Mouse (Mus musculus) c-Kit-negative CD71-positive TER-119-positive erythroid progenitor cells, embryonic 14.5 days (primary cell): ENCODE results near the gene Atoh1.

Experiments used
- DNase-seq: peaks from one replicate; pipeline ENCODE4 v3.0.0-alpha.2; 2013; ENCODE audit warnings: low read depth, low spot score

The Atoh1 gene

GRCm38 (mm10) chr6:64728499-64729198, at the start of gene Atoh1:
Gene Atoh1 (plus strand): TSS chr6:64729125.
- no peak for DNase-seq

DNA sequence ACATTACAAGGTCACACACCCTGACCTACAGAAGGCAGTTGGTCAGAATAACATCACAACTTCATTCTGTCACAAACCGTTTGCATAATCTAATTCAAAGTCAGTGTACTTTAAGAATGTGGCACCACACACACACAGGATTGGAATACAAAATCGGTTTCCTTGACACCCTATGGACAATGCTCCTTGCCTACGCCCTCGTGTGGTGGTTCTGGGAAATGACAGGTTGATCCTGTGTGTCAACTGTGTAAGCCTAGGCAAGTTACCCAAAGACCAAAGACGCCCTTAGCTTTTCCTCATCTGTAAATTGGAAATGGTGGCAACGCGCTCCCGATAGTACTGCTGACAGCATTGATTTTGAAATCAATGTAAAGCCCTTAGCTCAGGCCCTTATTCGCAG, 45.0 kb upstream of the Atoh1 start:
- no peak for DNase-seq

- DNase-seq: no peak
Measured at GRCm38 (mm10) chr6:64684973-64685372, 44.0 kb upstream of the Atoh1 start.

DNA sequence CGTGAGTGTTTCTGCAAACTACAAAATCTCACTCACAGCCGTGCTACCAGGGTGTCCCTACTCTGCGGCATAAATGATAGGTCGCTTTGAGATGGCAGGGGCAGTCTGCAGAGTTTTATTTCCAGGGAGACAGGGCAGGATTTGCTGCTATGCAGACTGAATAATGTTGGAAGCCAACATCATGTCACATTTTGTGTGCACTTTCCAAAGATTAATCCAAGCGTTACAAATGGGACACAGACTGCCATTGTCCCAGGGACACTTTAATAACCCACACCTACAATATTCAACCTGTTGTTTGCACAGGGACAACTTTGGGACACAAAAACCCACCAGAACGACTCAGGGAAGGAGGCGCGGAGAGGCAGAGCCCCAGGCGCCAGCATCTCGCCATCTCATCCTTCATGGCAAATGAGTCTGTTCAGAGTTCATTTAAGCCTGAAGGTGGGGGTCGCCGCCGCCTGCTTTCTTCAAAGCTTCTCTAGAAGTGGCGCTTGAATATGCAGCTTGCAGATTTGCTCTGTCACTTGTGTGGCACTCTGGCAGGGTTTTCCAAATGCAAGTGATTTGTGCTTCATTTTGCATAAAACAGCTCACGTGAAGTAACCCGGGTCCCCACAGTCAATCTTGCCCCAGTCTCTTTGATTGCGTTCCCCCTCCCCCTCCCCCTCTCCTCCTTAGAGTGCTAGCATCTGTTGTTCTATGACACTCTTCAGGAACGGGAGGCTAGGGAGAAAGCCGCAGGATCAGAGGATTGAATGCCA, 40.6 kb upstream of the Atoh1 start:
- DNase-seq: no peak

DNA sequence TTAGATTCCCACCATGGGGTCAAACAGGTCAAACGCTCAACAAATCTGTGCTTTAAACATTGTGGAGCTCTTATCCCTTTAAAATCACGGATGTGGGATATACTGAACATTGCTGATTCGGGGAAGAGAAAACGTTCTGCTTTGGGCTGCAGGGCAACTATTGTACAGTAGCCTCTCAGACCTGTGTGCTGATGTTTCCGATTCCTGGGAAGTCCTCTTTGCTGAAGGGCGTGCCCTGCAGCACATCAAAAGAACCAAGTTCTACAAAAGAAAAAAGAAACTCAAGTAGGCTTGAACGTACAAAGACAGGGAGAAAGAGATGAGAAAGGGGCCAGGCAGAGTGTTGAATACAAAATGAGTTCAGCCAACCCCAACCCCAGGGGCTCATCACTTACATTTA, 34.2 kb upstream of the Atoh1 start:
- DNase-seq: no peak

DNA sequence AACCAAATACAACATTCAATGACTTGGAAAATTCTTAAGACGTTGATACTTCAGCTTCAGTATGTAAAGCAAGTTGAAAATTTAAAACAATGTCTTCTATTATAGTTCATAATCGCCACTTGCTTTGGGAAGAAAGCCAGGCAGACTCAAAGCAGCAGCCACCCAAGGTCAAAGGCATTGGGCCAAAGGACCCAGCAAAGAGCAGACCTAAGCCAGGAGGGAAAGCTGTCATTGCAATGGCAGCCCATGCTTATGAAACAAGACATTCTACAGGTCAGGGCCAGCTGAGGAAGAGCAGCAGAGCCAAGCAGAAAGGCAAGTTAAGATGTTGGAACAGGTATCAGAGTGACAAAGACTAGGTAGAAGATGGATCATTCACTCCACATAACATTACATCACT, 25.3 kb upstream of the Atoh1 start:
- DNase-seq: no peak

DNA sequence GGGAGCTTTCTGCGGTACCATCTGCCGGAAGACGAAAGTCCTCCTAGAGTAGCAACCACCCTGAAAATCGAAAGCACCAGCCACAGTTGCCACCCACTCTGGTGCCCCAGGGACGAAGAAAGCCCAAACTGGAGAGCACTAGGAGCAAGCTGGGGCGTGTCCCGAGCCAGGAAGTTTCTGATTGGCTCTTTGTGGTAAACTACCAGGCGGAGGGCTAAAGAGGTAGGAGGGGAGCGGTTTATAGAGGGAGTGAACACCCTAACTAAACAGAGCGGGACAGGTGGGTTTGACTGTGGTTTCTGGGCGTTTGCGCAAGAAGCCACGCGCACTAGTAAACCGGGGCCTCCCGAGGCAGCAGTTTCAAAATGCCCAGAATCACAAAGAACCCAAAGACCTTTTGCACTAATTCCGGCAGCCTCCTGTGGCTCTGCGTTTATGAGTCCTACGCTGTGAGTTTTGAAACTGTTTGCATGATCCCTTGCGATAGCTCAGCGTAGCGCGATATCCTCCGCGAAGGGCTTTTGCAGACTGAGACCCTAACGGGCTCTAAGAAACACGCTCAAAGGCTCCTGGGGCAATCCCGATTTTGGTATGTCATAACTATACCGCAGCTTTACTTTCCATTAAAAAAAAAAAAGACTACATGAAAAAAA, 1.0 kb upstream of the Atoh1 start:
- no peak for DNase-seq

- DNase-seq: no peak
Measured at GRCm38 (mm10) chr6:64729231-64730011, 496 bp downstream of the Atoh1 start.

GRCm38 (mm10) chr6:64730030-64730429, 1.1 kb downstream of the Atoh1 start:
- no peak for DNase-seq

DNA sequence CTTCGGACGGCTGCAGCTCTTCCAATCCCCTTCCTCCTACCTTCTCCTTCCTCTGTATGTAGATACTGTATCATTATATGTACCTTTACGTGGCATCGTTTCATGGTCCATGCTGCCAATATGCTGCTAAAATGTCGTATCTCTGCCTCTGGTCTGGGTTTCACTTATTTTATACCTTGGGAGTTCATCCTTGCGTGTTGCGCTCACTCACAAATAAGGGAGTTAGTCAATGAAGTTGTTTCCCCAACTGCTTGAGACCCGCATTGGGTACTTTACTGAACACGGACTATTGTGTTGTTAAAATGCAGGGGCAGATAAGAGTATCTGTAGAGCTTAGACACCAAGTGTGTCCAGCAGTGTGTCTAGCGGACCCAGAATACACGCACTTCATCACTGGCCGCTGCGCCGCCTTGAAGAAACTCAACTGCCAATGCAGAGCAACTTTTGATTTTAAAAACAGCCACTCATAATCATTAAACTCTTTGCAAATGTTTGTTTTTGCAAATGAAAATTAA, 1.6 kb downstream of the Atoh1 start:
- no peak for DNase-seq

DNA sequence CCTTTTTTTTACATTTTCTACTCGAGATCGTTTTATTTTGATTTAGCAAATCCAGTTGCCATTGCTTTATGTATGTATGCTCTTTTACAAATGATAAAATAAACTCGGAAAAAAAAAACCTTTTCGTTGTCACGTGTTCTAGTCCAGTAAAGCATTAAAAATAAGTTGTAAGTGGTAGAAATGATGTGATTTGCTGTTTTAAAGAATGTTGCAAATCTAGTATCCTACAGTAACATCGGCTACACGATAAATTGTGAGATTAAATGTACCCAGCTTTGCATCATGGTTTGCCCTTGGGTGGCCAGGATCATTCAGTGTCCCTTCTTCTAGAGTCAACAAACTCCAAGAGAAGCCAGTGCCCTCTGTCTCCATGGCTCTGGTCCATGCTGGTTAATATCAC, 2.2 kb downstream of the Atoh1 start:
- DNase-seq: no peak

- no peak for DNase-seq
Measured at GRCm38 (mm10) chr6:64731621-64732320, 2.8 kb downstream of the Atoh1 start.

GRCm38 (mm10) chr6:64733311-64733710, 4.4 kb downstream of the Atoh1 start:
- no peak for DNase-seq

DNA sequence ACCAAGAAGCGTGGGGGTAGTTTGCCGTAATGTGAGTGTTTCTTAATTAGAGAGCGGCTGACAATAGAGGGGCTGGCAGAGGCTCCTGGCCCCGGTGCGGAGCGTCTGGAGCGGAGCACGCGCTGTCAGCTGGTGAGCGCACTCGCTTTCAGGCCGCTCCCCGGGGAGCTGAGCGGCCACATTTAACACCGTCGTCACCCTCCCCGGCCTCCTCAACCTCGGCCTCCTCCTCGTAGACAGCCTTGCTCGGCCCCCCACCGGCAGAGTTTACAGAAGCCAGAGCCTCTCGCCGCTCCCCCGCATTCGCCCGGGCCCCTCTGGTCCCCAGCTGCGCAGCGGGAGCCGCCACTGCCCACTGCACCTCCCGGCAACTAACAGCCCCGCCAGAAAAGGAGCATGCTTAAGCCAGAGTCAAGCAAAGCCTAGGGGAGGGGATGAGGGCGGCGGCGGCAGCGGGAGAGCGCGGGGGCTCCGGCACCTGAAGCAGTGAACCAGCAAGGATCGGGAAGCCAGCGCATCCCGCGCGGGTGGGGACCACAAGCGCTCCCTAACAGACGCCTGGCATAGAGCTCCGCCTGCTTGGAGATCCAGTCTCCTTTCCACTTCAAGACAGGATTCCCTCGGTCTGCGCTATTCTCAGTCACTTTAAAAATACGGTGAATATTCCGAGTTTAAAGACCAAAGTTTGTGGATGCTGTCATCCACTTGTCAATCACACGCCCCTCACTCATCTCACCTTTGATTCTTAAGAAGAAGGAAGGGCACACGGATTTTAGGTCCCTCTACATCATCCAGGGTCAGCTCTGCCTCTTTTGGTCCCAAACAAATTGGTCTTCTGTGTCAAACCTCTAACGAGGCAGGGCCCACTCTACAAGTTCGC, 5.8 kb downstream of the Atoh1 start:
- DNase-seq: no peak

DNA sequence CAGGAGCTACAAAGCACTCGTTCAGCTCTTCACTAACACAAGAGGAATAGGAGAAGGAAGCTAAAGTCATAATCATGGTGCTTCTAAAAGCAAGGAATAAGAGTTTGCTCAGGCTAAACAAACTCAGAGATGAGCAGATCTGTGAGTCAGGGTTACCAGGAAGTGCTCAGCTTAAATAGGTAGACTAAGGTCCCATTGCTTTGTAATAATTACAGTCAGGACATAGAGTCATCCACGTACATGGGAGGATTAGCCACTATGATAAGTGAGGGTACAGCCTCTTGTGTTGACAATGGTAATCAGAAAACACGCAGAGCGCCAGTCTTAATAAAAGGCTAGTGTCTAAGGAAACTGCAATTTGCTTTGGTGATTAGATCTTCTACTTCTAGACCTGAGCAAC, 7.4 kb downstream of the Atoh1 start:
- DNase-seq: no peak

DNA sequence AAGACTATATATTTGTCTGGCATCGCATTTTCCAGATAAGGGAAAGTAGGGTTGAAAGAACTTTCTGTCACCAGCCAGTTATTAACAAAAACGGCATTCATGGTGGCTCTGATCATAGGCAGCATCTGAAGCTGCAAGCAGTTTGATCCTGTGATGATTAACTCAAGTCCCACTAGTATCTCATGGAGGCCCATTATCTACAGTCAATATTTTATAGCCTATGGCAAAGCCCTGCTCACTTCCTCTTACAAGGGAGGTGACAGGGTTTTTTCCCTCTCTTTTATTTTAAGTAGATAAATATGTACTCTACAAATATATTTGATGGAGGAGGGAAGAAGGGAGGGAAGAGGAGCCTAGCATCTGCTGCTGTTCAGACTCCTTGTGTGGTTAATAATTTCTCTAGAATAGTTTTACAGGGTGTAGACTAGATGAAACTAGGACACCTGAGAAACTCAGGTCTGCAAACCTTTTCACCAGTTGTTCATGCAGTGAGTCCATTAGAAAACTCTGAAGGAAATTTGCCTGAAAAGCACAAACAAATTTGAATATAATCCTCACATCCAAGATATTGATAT, 14.1 kb downstream of the Atoh1 start:
- no peak for DNase-seq

- DNase-seq: no peak
Measured at GRCm38 (mm10) chr6:64754515-64754914, 25.6 kb downstream of the Atoh1 start.

DNA sequence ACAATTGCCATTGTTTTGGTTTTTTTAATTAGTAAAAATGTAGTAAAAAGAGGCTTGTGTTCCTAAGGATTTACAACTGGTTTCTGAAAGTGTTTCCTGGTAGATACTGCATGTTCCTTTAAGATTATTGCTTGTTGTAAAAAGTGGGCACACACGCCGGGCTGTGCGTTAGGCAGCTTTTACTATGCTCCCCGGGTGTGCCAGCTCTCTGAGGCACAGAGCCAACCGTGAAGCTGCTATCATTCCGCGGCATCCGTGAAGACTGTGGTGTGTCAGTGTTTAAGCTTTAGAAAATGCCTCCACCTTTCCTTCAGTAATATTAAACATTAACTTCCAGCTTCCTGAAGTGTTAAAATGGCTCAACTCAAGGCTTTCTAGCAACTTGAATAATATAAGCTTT, 35.0 kb downstream of the Atoh1 start:
- no peak for DNase-seq

- DNase-seq: no peak
Measured at GRCm38 (mm10) chr6:64773430-64773829, 44.5 kb downstream of the Atoh1 start.
